Mouse (Mus musculus): Measurements from ENCODE around the gene Ptprn2.

Ptprn2 gene

DNA sequence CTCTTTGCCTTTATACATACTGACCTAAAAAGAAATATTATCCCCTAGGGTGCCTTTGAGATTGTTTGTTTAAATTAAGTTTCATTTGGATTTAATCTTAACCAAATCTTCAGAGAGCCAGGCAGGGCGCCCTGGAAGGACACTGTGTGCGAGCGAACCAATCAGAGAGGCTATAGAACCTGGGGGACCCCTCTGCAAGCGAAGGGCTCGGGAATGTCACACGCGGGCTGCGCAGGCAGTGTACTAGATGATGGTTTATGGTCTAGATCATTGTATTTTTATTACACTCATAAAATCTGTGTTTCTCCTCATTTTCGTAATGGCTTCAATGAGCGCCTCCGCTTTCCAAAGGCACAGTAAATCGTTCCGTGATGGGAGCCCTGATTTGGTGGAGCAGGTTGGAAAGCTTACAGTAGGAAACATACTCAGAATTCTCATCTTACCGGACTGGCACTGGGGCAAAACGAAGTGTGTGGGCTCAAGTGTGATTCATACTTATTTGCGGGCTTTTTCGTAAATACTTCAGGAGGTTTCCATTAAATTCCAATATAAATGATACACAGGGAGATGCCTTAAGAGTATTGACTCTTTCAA, 760.5 kb downstream of the Ptprn2 start:
- WGBS, result 74% methylated on average over 17 of the region's 17 CpGs

DNA sequence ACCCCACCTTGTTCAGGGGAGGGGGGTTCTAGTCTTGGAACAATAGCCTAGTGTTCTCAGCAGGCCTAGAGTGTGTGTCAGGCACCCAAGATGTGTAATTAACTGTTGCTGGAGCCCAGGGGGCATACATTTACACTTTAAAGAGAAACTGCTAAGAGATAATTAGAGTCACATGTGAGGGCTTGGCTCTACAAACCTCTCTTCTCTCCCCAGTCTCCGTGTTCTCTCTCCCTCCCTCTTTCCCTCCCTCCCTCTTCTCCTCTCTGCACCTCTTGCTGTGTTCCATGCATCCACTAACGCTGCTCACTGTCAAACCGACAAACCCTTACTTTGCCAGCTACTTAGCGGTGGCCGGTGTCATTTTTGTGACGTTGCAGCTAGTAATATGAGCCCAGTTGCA, 764.9 kb downstream of the Ptprn2 start:
- WGBS, result 36% methylated on average over 6 of the region's 6 CpGs

DNA sequence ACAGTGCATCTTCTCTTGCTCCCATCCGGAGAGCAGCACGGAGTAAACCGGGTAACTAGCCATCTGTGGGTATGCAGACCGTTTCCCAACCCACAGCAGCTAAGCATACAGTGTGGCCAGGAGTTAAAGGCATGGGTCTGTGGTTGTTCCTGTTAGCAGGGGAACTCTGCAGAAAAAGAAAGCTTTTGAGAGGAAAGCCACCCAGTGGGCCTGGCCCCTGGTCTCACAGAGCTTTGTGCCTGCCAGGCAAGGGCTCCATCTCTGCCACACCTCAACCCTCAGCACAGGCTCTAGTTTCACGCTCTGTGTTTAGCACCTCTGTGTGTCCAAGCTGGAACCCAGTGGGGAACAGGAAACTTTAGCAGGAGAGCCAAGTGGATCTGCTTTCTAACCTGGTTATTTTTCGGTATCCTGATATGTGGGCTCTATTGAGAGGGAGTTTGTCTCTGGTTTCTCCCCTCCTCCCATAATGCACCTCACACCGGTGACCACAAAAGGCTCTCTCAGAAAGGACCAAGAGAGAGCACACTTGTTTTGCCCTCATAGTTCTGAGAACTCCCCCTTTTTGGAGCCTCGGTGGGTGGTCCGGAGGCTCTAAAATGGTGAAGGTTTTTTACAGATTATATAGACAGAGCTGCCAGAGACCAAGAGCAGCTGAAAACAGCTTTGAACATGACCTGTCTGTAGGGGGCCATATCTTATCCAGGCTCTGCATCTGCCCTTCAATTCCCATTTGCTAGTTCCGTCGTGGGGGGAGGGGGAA, 766.3 kb downstream of the Ptprn2 start:
- WGBS, result 36% methylated on average over 11 of the region's 11 CpGs

DNA sequence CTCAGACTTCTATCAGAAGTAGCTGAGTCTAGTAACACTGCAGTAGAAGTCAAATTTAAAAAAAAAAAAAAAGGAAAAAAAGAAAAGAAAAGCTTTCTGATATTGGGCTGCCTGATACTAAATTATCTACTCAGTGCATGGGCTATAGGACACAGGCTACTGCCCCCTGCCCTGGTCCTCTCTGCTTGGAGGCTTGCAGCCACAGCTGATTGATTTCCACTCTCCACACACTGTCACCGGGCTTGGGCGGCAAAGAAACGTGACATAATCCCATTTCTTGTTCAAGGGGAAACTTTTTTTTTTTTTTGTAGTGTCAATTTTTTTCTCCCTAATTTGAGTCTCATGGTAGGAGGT, 766.9 kb downstream of the Ptprn2 start:
- WGBS, result 53% methylated on average over 3 of the region's 3 CpGs

DNA sequence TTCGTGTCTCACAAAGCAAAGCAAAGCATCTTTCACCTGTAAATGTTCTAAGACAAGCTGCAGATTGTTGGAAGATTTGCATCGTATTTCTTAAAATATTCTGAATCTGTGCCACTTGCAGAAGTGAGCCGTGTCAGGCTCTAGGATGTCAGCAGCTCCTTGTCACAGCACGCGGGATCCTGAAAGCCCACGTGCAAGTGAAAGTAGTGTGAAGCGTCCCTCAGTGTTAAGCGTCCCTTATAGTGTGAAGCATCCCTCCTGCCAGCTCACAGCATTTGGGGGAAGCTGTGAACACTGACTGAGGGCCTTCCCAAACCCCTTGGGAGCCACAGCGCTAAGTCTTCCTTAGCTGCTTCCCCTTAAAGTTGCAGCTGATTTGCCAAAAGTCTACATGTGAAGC, 768.8 kb downstream of the Ptprn2 start:
- WGBS, result 46% methylated on average over 9 of the region's 9 CpGs

DNA sequence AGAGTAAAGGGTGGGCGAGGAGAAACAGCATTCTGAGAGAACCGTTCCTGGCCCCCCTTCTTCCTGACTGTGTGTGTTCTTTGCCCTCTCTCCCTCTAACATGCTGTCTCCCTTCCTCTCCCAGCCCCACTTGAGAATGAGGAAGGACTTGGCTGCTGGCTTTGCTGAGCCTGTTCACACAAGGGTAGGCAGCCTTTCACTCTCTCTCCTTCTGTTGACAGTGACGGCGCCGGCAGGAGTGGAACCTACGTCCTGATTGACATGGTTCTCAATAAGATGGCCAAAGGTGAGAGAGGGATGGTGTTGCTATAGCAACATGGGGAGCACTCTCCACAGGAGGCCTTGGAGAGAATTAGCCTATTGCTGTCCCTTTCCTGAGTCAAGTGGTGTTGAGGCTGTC, 769.8 kb downstream of the Ptprn2 start:
- 36% methylated on average over 6 of the region's 6 CpGs for WGBS

DNA sequence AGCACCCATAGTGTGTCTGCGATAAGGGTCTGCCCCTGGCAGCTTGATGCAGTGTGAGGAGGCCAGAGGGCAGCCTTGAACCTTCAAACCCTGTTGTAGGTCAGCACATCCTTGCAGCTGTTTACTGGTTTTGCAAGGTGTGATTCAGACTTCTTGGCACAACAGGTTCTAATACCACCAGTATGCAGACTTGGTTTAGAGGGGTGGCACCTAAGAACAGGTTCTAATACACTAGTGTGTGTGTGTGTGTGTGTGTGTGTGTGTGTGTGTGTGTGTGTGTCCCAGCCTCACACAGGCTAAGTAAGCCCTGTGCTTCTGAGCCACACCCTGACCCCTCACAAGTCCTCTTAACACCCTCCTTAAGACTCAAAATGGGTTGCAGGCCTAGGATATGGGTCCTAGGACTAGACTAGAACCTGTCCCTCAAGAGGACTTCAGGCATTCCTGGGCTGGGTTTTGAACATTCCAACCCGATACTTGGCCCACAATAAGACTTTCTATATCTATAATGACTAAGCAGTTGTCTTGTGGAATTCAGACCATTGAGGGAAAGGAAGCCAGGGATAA, 770.3 kb downstream of the Ptprn2 start:
- WGBS, result 82% methylated on average over 2 of the region's 2 CpGs

DNA sequence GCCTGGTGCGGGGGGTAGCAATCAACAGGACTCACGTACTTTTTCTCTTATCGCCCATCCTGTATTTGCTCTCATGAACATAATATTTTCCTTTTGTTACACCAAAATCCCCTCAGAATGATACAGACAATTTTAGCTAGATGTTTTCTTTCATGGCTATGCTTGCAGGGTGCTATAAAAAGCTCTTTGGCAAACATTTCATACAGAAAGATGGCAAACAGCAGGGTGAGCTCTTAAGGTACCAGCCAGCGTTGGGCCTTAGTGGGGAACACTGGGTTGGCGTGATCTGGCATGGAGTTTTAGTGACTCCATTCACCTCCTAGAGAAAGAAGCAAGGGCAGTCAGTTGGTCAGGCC, 771.3 kb downstream of the Ptprn2 start:
- WGBS, result 53% methylated on average over 5 of the region's 5 CpGs

DNA sequence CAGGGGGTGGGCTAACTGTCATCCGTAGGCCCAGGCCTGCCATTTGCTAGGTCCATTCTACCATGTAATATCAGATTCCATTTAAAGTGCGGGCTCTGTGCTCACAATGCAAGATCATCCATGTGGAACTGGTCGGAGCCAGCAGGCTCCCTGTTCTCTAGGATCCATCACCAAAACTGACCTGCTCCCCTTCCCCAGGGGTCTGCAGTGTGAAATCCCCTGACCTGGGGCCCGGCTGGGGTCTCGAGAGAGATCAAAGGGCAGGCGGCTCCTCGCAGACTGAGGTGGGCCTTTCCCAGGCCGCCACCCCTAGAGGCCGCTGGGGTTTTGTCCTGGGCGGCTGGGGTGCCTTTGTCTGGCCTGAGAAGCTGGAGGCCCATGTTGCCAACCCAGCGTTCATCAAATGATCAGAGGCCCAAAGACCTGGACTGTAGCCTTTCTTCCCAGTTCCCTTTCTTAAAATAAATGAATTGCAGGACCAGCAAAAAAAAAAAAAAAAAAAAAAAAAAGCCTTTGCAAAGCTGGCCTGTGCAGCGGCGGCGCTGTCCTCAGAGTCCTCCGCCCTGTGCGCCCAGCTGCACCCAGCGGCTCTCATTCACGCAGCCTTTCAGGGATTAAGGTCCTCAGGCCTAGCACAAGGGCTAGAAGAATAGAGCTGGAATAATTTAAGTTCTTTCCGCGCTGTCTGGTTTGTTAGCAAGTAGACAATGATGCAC, 771.8 kb downstream of the Ptprn2 start:
- 35% methylated on average over 20 of the region's 20 CpGs for WGBS

DNA sequence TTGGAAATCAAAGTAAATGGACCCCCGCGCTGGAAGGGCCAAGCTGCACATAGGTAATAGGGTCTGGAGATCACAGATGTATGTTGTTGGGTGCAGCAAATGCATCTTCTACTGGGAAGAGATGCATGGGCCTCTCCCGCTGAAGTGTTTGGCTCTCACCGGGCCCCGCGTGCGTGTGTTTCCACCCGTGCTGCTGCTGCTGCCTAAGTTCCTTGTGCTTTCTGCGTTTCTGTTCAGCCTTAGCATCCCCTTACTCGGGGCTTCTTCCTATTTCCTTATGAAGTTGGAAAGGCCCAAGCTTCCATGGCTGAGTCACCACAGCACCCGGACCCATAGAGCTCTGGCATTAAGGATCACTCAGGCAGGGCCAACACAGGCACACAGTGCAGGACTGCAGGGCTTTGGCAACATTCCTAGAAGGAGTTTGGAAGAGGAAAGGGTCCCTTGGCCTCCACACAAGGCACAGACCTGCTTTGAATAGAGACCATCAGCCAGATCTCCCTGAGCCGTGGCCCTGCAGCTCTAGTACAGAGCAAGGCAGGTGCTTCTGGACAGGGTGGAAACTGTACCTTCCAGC, 772.5 kb downstream of the Ptprn2 start:
- 55% methylated on average over 12 of the region's 12 CpGs for WGBS

DNA sequence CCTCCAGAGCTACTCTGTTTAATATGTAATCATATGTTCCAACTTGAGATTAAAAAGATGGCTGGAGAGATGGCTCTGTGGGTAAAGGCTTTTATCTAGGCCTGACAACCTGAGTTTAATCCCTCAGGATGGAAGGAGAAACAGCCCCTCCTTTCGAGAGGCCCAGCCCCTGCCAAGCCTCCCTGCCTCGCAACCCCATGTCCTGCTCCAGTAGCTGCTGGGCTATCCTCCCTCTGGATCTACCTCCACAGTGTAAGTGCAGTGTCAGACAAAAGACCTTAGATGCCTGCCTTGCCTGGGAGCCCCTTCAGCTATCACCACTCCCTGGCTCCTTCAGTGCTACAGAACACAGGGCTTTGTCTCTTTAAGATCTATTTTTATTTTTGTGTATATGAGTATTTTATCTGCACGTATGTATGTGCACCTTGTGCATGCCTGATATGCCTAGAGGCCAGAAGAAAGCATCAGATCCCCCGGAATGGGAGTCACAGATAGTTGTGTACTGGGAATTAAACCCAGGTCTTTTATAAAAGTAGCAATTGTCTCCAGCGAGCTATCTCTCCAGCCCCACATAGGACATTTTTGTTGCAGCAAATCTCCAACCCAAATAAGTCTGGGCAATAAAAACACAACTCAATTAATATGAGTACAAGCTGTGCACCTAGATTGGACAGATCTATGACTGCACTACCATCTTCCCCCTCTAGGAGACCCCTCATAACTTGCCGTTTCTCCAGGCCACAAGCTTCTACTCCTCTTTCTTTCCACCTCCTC, 775.1 kb downstream of the Ptprn2 start:
- WGBS, result 75% methylated on average over 6 of the region's 6 CpGs

DNA sequence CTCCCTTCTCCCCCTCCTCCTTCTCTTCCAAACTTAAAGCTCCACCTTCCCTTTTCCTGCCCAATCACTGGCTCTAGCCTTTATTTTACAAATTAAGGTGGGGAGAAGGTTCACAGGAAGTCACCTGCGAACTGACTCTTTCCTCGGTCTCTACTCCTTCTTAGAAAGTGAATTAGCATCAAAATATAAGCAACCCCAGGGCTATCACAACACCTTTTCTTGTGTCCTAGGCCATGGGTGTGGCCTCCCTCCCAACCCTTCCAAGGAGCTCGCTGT, 775.6 kb downstream of the Ptprn2 start:
- 63% methylated on average over 3 of the region's 3 CpGs for WGBS

DNA sequence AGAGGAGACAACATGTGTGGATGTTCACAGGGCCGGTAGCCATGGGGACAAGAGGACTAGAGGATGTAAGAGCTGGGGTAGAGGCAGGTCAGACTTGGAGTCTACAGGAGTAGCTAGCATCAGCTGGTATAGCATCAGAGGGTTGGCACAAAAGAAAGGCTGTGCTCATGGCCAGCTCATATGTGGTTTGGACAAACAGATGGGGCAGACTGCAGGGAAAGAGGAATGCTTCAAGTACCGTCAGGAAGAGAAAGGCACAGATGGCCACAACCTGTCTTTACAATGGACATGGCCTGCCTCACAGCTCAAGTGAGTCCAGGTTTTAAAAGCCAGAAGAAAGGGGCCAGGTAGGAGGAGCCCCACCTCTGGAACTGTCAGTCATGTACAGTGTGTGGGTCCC, 776.5 kb downstream of the Ptprn2 start:
- 60% methylated on average over 2 of the region's 2 CpGs for WGBS

DNA sequence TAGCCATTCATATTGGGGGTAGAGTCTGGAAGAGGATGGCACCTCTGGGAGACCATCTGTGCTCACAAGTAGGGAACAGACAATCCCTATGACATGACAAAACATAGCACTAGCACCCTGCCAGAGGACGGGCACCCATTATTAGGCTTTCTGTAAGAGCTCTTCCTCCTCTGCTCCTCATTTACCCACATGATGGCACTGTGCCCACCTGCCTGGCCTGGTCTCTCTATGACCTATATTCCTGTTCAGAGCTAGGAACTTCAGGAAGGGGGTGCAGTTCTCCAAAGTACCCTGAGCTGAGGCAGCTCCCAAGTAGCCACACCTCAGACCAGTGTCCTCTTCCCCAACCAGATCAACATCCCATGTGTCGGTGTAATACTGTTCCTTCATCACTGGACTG, 777.6 kb downstream of the Ptprn2 start:
- WGBS, result 47% methylated on average over 2 of the region's 2 CpGs

DNA sequence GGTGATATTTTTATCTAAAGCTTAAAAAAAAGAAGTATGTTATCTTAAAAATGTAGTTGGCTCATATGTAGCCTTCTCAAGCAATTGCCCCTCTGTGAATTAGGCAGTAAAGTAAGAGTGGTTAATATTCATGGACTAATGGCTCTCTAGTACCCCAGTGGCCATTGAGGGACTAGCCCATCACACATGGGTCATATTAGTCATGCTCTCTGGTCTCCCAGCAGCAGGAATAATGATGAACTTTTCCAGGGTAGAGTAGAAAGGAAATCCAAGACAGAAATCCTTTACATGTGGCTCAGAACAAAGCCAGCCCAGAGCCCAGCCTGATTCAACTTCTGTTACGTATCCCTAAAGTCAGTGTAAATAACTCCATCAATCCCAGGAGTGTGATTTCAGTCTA, 779.7 kb downstream of the Ptprn2 start:
- WGBS, result 89% methylated on average over 1 of the region's 1 CpGs

DNA sequence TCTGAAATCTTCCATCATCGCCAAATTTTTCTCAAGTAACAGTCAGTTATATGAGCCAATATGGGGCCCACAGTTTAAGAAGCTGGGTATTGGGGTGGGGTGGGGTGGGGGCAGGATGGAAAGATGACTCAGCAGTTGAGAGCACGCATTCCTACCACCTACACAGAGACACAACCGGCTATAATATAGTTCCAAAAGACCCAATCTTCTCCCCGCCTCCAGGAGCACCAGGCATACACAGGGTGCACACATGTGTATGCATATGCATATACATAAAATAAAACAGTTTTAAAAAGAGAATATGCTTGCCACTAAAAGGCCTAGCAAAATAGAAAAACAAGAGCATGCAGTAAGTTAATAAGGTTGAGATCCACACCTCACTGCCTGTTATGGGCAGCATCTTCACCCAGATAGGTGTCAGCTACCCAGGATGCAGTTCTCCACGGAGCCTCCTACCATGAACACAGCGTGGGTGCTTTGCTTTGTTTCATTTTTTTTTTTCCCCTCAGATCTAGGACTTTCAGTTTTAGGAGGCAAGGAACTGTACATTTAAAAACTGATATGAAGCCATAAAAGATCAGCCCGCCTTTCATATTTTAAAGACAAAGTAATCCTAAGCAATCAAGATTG, 783.1 kb downstream of the Ptprn2 start:
- WGBS, result 51% methylated on average over 7 of the region's 7 CpGs

DNA sequence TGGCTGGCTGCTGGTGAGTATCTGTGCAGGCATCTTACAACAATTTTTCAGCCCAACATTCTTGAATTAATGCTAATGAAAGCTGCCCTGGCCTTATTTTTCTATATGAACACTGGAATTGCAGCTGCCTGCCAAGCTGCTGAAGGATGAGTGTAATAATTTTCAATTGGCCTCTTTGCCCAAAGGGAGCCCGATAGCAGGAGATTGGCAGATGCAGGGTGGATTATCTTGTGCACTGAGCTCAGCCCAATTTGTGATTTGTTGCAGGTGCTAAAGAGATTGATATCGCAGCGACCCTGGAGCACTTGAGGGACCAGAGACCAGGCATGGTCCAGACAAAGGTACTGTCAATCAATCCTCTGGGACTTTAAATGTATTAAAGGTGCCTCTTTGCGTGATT, 783.8 kb downstream of the Ptprn2 start:
- WGBS, result 69% methylated on average over 4 of the region's 4 CpGs

DNA sequence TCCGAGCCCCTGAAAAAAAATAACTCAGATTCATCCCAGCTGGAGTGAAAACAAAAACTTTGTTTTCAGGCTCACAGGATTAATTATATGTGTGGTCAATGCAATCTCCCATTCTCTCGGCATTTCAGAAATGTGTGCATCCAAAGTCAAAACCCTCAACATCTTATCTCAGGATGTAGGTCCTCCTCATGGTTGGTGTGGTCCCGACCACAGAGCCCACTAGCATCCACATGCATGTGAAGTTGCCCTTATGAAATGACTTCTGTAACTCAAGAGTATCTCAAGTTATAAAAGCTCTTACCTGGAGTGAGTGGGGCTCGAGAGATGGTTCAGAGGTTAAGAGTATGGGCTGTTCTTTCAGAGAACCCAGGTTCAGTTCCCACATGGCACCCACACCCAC, 784.7 kb downstream of the Ptprn2 start:
- 85% methylated on average over 4 of the region's 4 CpGs for WGBS

DNA sequence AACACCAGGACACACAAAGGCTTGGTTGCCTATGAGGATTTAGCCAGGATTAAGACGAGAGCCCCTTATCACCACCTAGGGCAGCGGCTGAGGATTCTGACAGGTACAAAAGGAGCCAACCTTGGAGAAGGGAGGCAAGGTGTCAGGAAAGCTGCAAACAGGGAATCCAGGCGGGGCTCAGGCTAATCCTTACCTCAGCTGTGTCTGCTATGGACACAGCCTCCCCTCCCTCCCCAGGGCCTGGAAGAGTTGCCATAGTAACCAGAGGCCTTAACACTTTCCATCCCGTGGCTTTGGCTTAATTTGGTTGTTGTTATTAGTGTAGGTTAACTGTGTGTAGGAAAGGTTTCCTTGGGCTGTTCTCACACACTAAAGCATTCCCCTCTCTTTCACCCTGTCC, 787.6 kb downstream of the Ptprn2 start:
- 42% methylated on average over 4 of the region's 4 CpGs for WGBS

DNA sequence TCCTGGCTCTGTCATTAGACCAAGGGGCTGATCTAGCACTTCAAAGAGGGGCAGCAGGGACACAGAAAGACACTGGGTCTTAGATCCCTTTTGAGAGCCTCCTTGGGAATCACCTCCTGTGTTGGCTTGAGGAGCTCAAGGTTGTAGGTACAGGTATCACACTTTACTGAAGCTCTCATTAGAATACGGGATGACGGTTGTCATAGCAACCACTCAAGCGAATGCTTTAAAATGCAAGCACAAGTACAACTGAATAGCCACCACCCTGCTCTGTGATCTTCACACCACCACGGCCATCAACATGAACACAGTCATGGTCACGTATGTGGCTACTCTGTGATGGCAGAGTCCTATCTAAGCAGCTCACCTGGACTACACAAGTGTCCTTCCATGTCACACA, 789.1 kb downstream of the Ptprn2 start:
- 63% methylated on average over 5 of the region's 5 CpGs for WGBS

DNA sequence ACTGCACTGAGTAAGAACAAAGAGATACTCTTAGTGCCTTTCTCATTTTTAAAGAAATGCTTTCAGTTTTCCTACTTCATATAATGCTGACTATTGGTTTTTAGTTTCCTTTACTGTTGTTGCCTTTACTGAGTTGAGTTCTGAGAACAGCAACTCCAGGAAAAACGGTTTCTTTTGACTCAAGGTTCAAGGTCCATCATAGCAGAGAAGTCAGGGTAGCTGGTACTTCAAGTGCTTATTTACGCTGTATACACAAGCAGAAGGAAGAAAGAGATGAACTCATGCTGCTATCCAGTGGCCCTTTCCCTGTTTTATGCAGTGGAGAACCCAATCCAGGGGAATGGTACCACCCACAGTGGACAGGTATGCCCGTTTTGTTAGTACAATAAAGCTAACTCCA, 795.3 kb downstream of the Ptprn2 start:
- WGBS, result 84% methylated on average over 3 of the region's 3 CpGs

DNA sequence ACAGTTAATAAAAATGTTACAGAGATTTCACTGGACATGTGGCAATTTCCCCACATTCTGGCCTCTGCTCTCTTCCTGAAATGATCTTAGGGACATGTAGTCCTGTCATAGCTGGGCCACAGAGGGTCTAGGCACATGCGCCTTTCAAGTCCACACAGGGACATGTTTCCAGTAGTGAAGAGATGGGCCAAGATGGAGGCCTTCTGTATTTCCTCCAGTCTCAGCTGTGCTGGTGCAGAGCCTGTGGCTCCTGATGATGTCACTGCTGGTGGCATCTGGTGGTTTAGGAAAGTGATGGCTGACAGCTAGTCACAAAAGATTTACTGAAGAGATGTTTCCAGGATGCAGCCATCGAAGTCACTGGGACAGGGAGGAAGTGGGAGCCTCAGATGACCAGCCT, 797.1 kb downstream of the Ptprn2 start:
- 79% methylated on average over 2 of the region's 2 CpGs for WGBS

Measured in cerebral cortex, adult 2 months (tissue).